Mouse (Mus musculus) kidney, adult 2 months (tissue): ENCODE results near the gene Esyt3. TPM values are rescaled to one million over a fixed set of nuclear protein-coding genes. Genes with fewer than 3 reads are reported as not detected.

Experiments used
- DNase-seq: peaks from one replicate; pipeline ENCODE4 v3.0.0; 2021
- H3K27ac ChIP-seq: fragments of 200-500 bp; 2 replicates; pipeline ENCODE4 v1.5.1; 2012; ENCODE audit warnings: low read depth, low read length, control low read depth, inconsistent platforms; ENCODE audit not compliant: insufficient read depth
- H3K27me3 ChIP-seq: fragments of 200-500 bp; replicated peaks from 2 replicates; pipeline ENCODE4 v1.6.1; 2012; ENCODE audit warnings: mild to moderate bottlenecking, moderate library complexity, low read length, inconsistent platforms; ENCODE audit not compliant: control insufficient read depth, insufficient read depth
- H3K36me3 ChIP-seq: fragments of 200-500 bp; 2 replicates; pipeline ENCODE4 v1.6.1; 2012; ENCODE audit warnings: mild to moderate bottlenecking, moderate library complexity, low read length, inconsistent platforms; ENCODE audit not compliant: control insufficient read depth, insufficient read depth
- H3K4me1 ChIP-seq: fragments of 200-500 bp; 2 replicates; pipeline ENCODE4 v1.6.1; 2011; ENCODE audit warnings: low read length; ENCODE audit not compliant: control insufficient read depth, insufficient read depth
- H3K4me3 ChIP-seq: fragments of 200-500 bp; 2 replicates; pipeline ENCODE4 v1.5.1; 2011; ENCODE audit warnings: mild to moderate bottlenecking, low read depth, low read length, control low read depth; ENCODE audit not compliant: insufficient read depth
- CTCF ChIP-seq: fragments of 200-500 bp; conservative IDR thresholded peaks from 2 replicates; pipeline ENCODE4 v1.5.1; 2011; ENCODE audit warnings: low read depth, mild to moderate bottlenecking, control low read depth, low read length, moderate library complexity, mixed read lengths; ENCODE audit not compliant: insufficient read depth, insufficient read length
- POLR2A ChIP-seq: fragments of 200-500 bp; IDR thresholded peaks from one replicate; pipeline ENCODE4 v1.6.1; 2011; ENCODE audit warnings: low read depth, low read length, control low read depth
- WGBS: fragments of 180-500 bp; shearing (Covaris S2); methylation state at CpG from one replicate; pipeline ENCODE4 v1.1.7; 2018; 5-methylcytosine and 5-hydroxymethylcytosine counted together
- polyA plus RNA-seq: library from polyadenylated mRNA; depleted of rRNA; stranded (reverse); fragments of >200 nt; gene quantifications from 2 replicates; pipeline ENCODE4 v1.2.3, GENCODE M21; 2012

Gene Esyt3
- polyA plus RNA-seq, 1 experiment = 0.61 TPM

DNA sequence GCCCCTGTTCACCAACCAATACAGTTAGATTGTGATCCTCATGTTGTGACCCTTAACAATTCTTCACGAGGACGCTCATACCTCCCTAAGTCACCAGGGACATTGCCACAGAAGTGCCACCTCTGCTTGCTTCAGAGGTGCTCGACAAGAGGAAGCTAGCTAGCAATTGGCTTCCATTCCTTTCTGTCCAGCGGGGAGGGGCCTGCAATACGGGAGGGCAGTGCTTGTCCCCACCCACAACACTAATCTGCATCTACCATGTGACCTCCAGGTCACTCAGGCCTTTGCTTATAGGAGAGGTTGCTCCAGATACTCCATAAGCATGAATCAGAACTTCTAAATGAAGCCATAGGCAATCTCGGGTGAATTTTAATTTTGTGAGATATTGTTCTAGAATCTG is 5.0 kb downstream of the Esyt3 start:
- whole genome bisulfite sequencing = 62% methylated on average over 6 of the region's 6 CpGs
- H3K4me1 ChIP-seq = no peaks in the 10 kb centered on the region
- H3K27ac ChIP-seq = no peak overlapping the region
- TF ChIP-seq POLR2A = no peak
- no peak for TF ChIP-seq CTCF
- no peak for DNase-seq
- H3K4me3 ChIP-seq = no peak overlapping the region
- H3K27me3 ChIP-seq = no peaks in the 10 kb centered on the region
- no peaks in the 10 kb centered on the region for H3K36me3 ChIP-seq

DNA sequence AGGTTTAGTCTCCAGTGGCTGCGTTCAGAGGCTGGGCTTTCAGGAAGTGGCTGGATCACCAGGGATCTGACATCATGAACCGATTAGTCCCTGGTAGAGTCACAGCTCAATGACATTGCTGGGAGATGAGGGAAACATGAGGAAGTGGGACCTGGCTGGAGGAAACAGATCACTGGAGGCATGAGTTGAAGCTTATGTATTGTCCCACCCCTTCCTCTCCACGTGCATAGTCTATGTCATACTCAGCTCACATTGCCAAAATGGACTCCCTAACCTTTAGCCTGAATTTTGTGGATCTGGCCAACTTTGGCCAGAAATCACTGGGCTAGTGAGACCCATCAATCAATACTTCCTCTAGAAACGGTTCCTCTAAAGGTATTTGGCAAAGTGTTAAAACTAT is 5.4 kb downstream of the Esyt3 start:
- 55% methylated on average over 4 of the region's 4 CpGs for WGBS
- Histone ChIP-seq H3K4me1 (no peaks in the 10 kb centered on the region), H3K36me3 (no peaks in the 10 kb centered on the region), H3K4me3 (no peak overlapping the region), H3K27me3 (no peaks in the 10 kb centered on the region), H3K27ac (no peak overlapping the region)
- TF ChIP-seq CTCF (no peak), POLR2A (no peak)
- DNase-seq = no peak

DNA sequence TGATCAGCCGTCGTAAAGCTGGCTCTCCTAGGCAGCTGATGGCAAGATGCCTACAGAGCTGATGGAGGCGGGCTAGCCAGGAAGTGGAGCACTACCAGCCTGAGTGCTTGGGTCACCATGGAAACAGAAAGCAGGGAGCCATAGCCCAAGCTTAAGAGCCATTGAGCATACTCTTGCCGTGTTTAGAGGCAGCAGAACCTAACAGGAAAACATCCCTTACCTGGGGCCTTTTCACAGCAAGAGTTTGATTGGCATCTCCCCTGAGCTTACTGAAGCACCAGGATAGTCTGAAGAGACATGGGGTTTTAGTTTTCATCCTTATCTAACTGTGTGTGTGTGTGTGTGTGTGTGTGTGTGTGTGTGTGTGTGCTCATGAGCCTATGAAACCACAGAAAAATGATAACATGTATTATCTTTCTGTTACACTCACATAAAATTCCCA is 13.0 kb downstream of the Esyt3 start:
- no peak for DNase-seq
- no peak for TF ChIP-seq CTCF
- TF ChIP-seq POLR2A = no peak
- 16% methylated on average over 4 of the region's 4 CpGs for WGBS
- H3K4me1 ChIP-seq = no peaks in the 10 kb centered on the region
- no peak overlapping the region for H3K27ac ChIP-seq
- H3K36me3 ChIP-seq = no peaks in the 10 kb centered on the region
- no peaks in the 10 kb centered on the region for H3K27me3 ChIP-seq
- no peak overlapping the region for H3K4me3 ChIP-seq

DNA sequence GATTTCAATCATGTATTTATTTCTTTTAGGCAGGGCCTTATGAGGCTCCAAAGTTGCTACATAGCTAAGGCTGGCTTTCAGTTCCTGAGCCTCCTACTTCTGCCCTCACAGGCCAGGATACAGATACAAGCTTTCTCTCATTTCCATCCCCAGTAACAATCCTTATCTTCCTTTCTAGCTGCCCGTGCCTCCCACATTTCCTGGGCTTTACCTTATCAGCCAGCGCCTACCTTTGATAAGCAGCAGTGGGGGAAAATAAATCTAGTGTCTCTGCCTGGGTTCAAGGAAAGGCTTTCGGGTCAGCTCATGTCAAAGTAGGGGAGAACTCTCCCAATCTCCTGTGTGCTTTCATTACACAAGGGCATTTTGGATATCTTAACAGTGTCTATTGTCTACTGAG is 16.8 kb downstream of the Esyt3 start:
- no peaks in the 10 kb centered on the region for H3K4me1 ChIP-seq
- DNase-seq = no peak
- H3K27ac ChIP-seq = no peak overlapping the region
- WGBS = 84% methylated on average over 3 of the region's 3 CpGs
- H3K27me3 ChIP-seq = no peaks in the 10 kb centered on the region
- H3K4me3 ChIP-seq = no peak overlapping the region
- H3K36me3 ChIP-seq = no peaks in the 10 kb centered on the region
- TF ChIP-seq POLR2A (no peak), CTCF (no peak)

DNA sequence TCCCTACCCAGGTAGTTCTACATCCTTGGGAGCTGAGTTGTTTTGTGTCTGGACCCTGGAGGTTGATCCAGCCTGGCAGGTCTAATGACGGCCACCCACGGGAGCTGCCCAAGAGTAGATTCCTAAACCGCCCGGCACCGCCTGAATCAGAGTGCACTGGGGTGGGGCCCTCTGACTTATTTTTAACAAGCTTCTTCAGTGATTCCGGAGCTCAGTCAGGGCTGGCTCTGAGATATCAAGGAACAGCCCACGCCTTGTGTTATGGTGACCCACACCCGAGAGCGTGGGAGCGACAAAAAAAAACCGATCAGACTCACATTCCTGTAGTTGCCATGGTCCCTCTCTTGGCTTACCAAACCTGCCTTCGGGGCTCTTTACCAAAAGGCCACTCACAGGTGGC is 18.2 kb downstream of the Esyt3 start:
- DNase-seq = no peak
- WGBS = 41% methylated on average over 12 of the region's 12 CpGs
- no peak overlapping the region for H3K27ac ChIP-seq
- H3K4me1 ChIP-seq = no peaks in the 10 kb centered on the region
- TF ChIP-seq POLR2A (no peak), CTCF (no peak)
- H3K36me3 ChIP-seq = no peaks in the 10 kb centered on the region
- no peak overlapping the region for H3K4me3 ChIP-seq
- no peaks in the 10 kb centered on the region for H3K27me3 ChIP-seq

DNA sequence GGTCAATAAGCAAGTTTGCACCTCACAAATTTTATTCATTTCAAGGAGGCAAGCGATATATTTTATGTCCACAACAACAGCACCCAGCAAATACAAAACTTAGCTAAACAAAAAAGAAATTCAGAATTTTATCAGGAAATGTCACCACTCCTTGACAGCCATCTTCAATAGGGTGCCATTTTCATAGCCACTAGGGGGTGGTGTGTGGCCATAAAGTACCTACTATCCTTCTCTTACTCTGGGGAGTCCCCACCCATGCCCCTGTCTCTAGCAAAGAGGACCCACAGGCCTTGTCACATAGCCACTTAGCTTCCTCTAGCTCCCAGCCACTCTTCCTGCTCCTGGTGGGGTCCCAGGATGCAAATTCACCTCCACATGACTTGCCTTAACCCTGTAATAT is 19.2 kb downstream of the Esyt3 start:
- no peak for DNase-seq
- WGBS = 89% methylated on average over 1 of the region's 1 CpGs
- no peak for TF ChIP-seq POLR2A
- TF ChIP-seq CTCF = no peak

DNA sequence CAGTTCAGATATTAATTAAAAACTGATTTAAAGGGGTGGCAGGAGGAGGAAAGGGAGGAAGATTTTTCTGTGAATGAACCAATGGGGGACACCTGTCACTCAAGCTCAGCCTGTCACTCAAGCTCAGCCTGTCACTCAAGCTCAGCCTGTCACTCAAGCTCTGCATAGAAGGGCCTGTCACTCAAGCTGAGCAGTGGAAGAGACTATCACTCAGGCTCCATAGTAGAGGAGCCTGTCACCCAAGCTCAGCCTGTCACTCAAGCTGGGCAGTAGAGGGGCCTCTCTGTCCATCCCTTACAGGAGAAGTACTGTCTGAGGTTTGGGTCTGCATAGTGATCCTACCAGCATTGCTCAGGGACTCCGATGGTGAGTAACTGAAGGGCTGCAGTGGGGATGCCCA is 20.1 kb downstream of the Esyt3 start:
- Histone ChIP-seq H3K4me3 (no peak overlapping the region), H3K27me3 (no peaks in the 10 kb centered on the region), H3K27ac (no peak overlapping the region), H3K4me1 (no peaks in the 10 kb centered on the region), H3K36me3 (no peaks in the 10 kb centered on the region)
- no peak for DNase-seq
- no peak for TF ChIP-seq POLR2A
- TF ChIP-seq CTCF = no peak
- WGBS = 95% methylated on average over 1 of the region's 1 CpGs

More for the DNA sequence above, 19.2 kb downstream of the Esyt3 start:
- Histone ChIP-seq H3K4me3 (no peak overlapping the region), H3K27ac (no peak overlapping the region), H3K27me3 (no peaks in the 10 kb centered on the region), H3K36me3 (no peaks in the 10 kb centered on the region), H3K4me1 (no peaks in the 10 kb centered on the region)

DNA sequence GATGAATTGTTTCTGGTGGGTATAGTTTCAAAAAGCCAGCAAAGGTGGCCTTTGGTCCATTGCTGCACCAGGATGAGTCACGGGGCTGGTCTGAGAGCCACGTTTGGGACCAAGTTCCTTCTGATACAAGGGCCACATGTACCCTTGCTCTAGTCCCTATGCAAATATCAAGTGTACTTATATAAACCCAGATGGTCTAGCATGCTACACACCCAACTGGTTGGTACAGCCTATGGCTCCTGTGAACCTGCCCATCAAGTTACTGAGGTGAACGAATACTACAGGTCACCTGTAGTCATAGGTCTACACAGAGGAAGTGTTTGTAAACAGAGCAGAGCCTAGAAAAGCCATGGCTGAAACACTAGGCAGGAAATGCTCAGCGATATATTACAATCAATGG is 21.8 kb downstream of the Esyt3 start:
- DNase-seq = no peak
- H3K27me3 ChIP-seq = no peaks in the 10 kb centered on the region
- no peaks in the 10 kb centered on the region for H3K4me1 ChIP-seq
- H3K36me3 ChIP-seq = no peaks in the 10 kb centered on the region
- TF ChIP-seq POLR2A (no peak), CTCF (no peak)
- no peak overlapping the region for H3K27ac ChIP-seq
- 90% methylated on average over 4 of the region's 4 CpGs for WGBS
- no peak overlapping the region for H3K4me3 ChIP-seq
